Mouse (Mus musculus) kidney, embryonic 16.5 days (tissue): Measurements from ENCODE around the gene Ndufaf4. TPM values are rescaled to one million over a fixed set of nuclear protein-coding genes. Genes with fewer than 3 reads are reported as not detected.
"Not testable (repeated sequence)": the region's sequence is repeated elsewhere in the genome, so short reads cannot be mapped to it uniquely, and the experiment has no call there.

Experiments
- ATAC-seq: fragments of 200-750 bp; cut with Nextera tagmentation; 2 replicates; pipeline ENCODE4 v1.8.0; 2017; ENCODE audit warnings: moderate TSS enrichment; ENCODE audit not compliant: low FRiP score, low TSS enrichment
- H3K27ac ChIP-seq: fragments of 300-500 bp; sonication (generic); 2 replicates; pipeline ENCODE4 v1.5.1; 2014; ENCODE audit warnings: low read length
- H3K27me3 ChIP-seq: fragments of 300-500 bp; sonication (generic); 2 replicates; pipeline ENCODE4 v1.6.1; 2014; ENCODE audit warnings: low read length, control low read depth, mixed read lengths; ENCODE audit not compliant: insufficient read depth
- H3K36me3 ChIP-seq: fragments of 300-500 bp; sonication (generic); 2 replicates; pipeline ENCODE4 v1.6.1; 2014; ENCODE audit warnings: low read length, control low read depth, mixed read lengths; ENCODE audit not compliant: insufficient read depth
- H3K4me1 ChIP-seq: fragments of 300-500 bp; sonication (generic); 2 replicates; pipeline ENCODE4 v1.6.1; 2014; ENCODE audit warnings: low read length, control low read depth, mixed read lengths; ENCODE audit not compliant: insufficient read depth
- H3K4me2 ChIP-seq: fragments of 300-500 bp; sonication (generic); replicated peaks from 2 replicates; pipeline ENCODE4 v1.6.1; 2014; ENCODE audit warnings: low read depth, low read length
- H3K4me3 ChIP-seq: fragments of 300-500 bp; sonication (generic); 2 replicates; pipeline ENCODE4 v1.5.1; 2014; ENCODE audit warnings: mild to moderate bottlenecking, low read length
- H3K9ac ChIP-seq: fragments of 300-500 bp; sonication (generic); replicated peaks from 2 replicates; pipeline ENCODE4 v1.6.1; 2014; ENCODE audit warnings: low read length
- H3K9me3 ChIP-seq: fragments of 300-500 bp; sonication (generic); 2 replicates; pipeline ENCODE4 v1.6.1; 2016; ENCODE audit warnings: low read length, control low read depth
- WGBS: fragments of 180-500 bp; shearing (Covaris S2); extraction: QIAGEN DNeasy Blood & Tissue Kit; methylation state at CpG from one replicate; pipeline ENCODE4 v1.1.7; 2014; 5-methylcytosine and 5-hydroxymethylcytosine counted together
- polyA plus RNA-seq: library from polyadenylated mRNA; unstranded; fragments of >200 nt; fragmentation: Nextera tagmentation; extraction: Ambion mirVana; gene quantifications from 2 replicates; pipeline ENCODE4 v1.2.1, GENCODE M21; 2015

The Ndufaf4 gene
- 46.4 and 53.5 TPM in 2 replicates for polyA plus RNA-seq

DNA sequence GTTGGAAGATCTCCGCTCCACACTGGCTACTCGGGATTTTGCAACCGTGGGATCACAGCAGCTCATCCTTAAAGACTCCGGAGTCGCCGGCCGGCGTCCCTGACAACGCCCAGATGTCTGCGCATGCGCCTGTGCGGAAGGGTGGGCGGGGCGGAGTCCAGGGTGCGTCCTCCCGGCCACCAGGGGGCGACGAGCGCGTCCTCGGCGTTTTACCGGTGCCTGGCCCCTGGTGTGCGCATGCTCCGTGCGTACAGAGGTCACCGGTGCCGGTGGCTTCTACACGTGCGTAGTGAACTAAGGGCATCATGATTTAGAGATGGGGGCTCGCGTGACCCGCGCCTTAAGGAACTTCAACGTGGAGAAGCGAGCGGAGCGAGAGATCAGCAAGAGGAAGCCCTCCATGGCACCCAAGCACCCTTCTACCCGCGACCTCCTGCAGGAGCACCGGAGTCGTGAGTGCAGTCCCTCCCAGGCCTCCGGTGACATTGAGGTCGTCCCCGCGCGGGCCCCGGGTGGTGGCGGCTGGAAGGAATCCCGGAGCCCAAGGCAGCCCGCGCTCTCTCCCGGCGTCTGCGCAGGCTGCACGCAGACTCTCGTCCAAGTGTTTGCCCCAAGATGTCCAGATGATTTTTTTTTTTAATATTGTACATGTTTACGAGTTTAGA, at the start of gene Ndufaf4:
Gene Ndufaf4, plus strand, starts transcription at position 233 of the 665 bp plus-strand sequence.
- H3K4me3 ChIP-seq: peak within 1 kb of the TSS; percentile 97
- H3K36me3 ChIP-seq: peaks cover 10% of the 10 kb centered on the region; the same call in 1 of the 2 replicates
- H3K27ac ChIP-seq: peak within 1 kb of the TSS; percentile 50; the same call in 1 of the 2 replicates
- ATAC-seq: peak; percentile 98
- H3K27me3 ChIP-seq: no peaks in the 10 kb centered on the region
- H3K9ac ChIP-seq: peak within 1 kb of the TSS; percentile 88
- WGBS: under 1% methylated on average over 58 of the region's 58 CpGs
- peaks cover 12% of the 10 kb centered on the region; the same call in 1 of the 2 replicates for H3K4me1 ChIP-seq
- H3K9me3 ChIP-seq: no peaks in the 10 kb centered on the region
- H3K4me2 ChIP-seq: peak within 1 kb of the TSS; percentile 87

DNA sequence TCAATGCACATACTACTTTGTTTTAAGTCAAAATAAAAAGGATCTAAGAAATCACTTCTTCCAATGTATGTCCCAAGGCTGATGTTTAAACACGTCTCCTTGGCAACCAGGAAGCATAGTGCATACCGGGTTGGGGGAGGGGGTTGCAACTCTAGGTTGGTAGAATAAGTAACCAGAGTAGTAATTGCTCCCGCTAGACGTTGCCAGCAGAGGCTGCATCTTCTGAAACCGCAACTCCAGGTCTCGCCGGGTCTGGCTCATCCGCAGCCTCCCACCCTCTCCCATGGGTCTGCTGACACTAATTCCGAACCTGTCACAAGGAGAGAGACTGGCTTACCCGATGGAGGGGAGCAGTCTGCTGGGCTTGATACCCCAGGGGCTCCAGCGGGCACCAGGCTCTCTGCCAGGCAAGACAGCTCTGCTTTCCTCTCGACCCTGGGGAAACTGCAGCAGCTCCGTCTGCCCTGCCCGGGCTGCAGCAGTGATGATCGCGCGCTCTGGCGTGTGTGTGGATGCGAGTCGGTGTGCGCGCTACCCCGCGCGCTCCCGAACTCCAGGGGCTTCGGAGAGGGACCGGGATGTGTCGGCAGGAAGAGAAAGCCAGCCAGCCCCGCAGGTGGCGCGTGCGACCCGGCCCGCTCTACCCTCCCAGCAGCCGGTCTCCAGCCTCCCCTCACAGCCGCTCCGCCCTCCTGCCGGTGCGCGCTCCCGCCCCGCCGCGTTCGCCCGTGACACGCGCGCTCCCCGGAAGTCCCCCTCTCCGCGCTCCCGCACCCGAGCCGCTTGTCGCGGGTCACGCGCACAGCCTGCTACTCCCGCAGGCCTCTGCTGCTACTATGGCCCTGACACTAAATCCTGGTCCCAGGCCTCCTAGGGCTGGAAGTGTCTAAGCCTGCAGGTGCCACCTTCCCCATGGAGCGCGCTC, 47.2 kb upstream of the Ndufaf4 start, which contains the start of gene Klhl32:
Gene Klhl32, minus strand, starts transcription at position 724 of the 925 bp plus-strand sequence.
- WGBS: under 1% methylated on average over 61 of the region's 63 CpGs
- ATAC-seq: peak; percentile 96
- H3K27me3 ChIP-seq: no peaks in the 10 kb centered on the region
- H3K4me1 ChIP-seq: 0 out of 2 replicates have a peak, but pooled peaks cover 7% of the 10 kb centered on the region
- H3K9me3 ChIP-seq: no peaks in the 10 kb centered on the region
- H3K36me3 ChIP-seq: no peaks in the 10 kb centered on the region
- H3K4me3 ChIP-seq: peak within 1 kb of the TSS; percentile 60
- peak within 1 kb of the TSS; percentile 75 for H3K9ac ChIP-seq
- peak within 1 kb of the TSS; percentile 76 for H3K27ac ChIP-seq
- H3K4me2 ChIP-seq: peak within 1 kb of the TSS; percentile 91

DNA sequence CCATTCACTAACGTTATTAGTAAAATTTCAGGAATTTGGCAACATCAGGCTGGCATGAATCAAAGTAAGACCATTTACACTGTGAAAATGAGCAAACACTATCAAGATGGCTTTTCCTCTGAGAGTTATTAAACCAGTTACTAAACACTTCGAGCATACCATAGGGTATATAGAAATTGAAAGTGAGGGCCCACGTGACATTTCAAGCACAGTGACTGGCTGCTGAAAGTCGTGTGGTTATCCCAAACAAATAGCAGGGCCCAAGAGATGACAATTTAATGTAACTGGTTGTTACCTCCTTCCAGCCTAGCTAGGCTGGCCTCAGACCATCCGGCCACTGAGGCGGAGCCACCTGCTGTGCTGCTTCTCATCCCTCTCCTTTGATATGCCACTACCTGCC, 32.2 kb upstream of the Ndufaf4 start:
- no peak for ATAC-seq
- no peaks in the 10 kb centered on the region for H3K4me1 ChIP-seq
- WGBS: 42% methylated on average over 6 of the region's 6 CpGs

GRCm38 (mm10) chr4:24869230-24869629, 28.7 kb upstream of the Ndufaf4 start:
- no peaks in the 10 kb centered on the region for H3K4me1 ChIP-seq
- no peaks in the 10 kb centered on the region for H3K9me3 ChIP-seq
- no peak overlapping the region for H3K9ac ChIP-seq
- H3K4me2 ChIP-seq: no peak overlapping the region
- H3K36me3 ChIP-seq: no peaks in the 10 kb centered on the region
- no peak overlapping the region for H3K4me3 ChIP-seq
- no peak overlapping the region for H3K27ac ChIP-seq
- no peak for ATAC-seq
- 38% methylated on average over 4 of the region's 4 CpGs for WGBS
- no peaks in the 10 kb centered on the region for H3K27me3 ChIP-seq

More for the DNA sequence above, 32.2 kb upstream of the Ndufaf4 start:
- Histone ChIP-seq H3K27me3 (no peaks in the 10 kb centered on the region), H3K9ac (no peak overlapping the region), H3K27ac (no peak overlapping the region), H3K9me3 (no peaks in the 10 kb centered on the region), H3K4me3 (no peak overlapping the region), H3K36me3 (no peaks in the 10 kb centered on the region), H3K4me2 (no peak overlapping the region)

- not testable (repeated sequence) for H3K9me3 ChIP-seq, H3K36me3 ChIP-seq, H3K4me2 ChIP-seq, H3K27me3 ChIP-seq, H3K9ac ChIP-seq, H3K4me3 ChIP-seq, H3K4me1 ChIP-seq, ATAC-seq, H3K27ac ChIP-seq
- 53% methylated on average over 2 of the region's 2 CpGs for WGBS
Observed at GRCm38 (mm10) chr4:24889386-24889785, 8.5 kb upstream of the Ndufaf4 start.

DNA sequence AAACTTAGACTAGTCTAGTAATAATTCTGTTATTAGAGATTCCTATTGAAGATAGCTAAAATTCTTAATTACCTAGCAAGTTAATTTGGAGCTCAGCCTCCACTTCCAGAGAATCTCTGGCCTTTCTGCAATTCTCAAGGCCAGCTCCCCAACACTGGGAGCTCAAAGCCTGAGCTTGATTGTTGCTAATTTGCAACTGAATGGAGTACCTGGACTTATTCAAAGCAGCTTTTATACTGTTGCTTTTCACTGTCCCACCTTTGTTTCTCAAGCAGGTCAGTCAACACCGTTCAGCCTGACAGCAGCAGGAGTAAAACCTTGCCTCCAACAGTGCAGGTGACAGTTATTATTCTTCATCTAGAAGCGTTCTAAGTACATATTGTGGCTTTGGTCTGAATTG, 5.6 kb upstream of the Ndufaf4 start:
- H3K27ac ChIP-seq, H3K9ac ChIP-seq, H3K9me3 ChIP-seq, H3K4me3 ChIP-seq, H3K36me3 ChIP-seq, H3K4me2 ChIP-seq, ATAC-seq, H3K27me3 ChIP-seq, H3K4me1 ChIP-seq: not testable (repeated sequence)
- WGBS: 67% methylated on average over 2 of the region's 2 CpGs

DNA sequence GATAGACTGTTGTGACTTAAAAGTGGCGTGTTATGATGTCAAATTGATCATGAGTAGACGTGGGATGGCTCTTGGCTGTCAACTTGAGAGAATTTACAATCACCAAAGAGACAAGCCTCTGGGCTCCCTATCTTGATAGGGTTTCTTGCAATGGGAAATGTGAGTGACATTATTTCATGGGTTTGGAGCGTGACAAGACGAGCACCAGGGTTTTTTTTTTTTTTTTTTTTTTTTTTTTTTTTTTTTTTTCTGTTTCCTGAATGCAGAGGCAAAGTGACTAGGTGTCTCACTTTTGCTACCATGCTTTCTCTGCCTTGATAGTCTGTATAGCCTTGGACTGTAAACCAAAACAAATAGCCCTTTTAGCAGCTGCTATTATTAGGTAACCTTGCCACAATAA, 3.3 kb upstream of the Ndufaf4 start:
- Histone ChIP-seq H3K4me1 (peaks cover 12% of the 10 kb centered on the region; the same call in 1 of the 2 replicates), H3K27ac (no peak overlapping the region), H3K4me2 (no peak overlapping the region), H3K9me3 (peaks cover 5% of the 10 kb centered on the region), H3K4me3 (no peak overlapping the region), H3K36me3 (no peaks in the 10 kb centered on the region), H3K9ac (no peak overlapping the region), H3K27me3 (no peaks in the 10 kb centered on the region)
- 70% methylated on average over 4 of the region's 4 CpGs for WGBS
- ATAC-seq: no peak

GRCm38 (mm10) chr4:24896829-24897228, 1.1 kb upstream of the Ndufaf4 start:
- ATAC-seq: no peak
- Histone ChIP-seq H3K4me1 (peaks cover 12% of the 10 kb centered on the region; the same call in 1 of the 2 replicates), H3K36me3 (peaks cover 9% of the 10 kb centered on the region; the same call in 1 of the 2 replicates), H3K27me3 (no peaks in the 10 kb centered on the region), H3K4me3 (no peak overlapping the region), H3K4me2 (no peak overlapping the region), H3K9ac (no peak overlapping the region), H3K27ac (no peak overlapping the region), H3K9me3 (no peaks in the 10 kb centered on the region)
- WGBS: 0% methylated on average over 1 of the region's 1 CpGs

DNA sequence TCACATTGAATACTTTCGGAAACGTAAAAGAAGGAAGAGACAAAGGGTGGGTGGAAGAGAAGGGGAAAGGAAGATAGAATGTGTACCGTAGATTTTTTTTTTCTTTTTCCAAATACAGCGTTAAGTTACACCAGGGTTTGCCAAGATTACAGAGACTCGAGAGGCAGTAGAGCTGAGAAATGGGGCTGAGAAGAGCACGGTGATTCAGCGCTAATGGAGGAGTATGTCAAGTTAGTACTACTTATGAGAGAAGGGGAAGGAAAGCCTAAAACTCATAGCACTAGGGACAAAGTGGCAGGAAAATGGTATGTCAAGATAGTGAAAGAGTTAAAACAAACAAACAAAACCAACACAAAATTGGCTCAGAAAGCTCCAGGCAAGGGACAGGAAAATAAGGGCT, 532 bp upstream of the Ndufaf4 start:
- Histone ChIP-seq H3K9ac (peak overlapping the region; percentile 32; the same call in 1 of the 2 replicates), H3K9me3 (no peaks in the 10 kb centered on the region), H3K4me1 (peaks cover 12% of the 10 kb centered on the region; the same call in 1 of the 2 replicates), H3K4me2 (peak overlapping the region; percentile 87), H3K27ac (no peak overlapping the region), H3K4me3 (peak overlapping the region; percentile 97), H3K36me3 (peaks cover 9% of the 10 kb centered on the region; the same call in 1 of the 2 replicates), H3K27me3 (no peaks in the 10 kb centered on the region)
- 21% methylated on average over 7 of the region's 7 CpGs for WGBS
- ATAC-seq: no peak
